Mouse (Mus musculus) midbrain, embryonic 10.5 days (tissue): Measurements from ENCODE around the gene Gm17304. TPM values are rescaled to one million over a fixed set of nuclear protein-coding genes. Genes with fewer than 3 reads are reported as not detected.
A peak's percentile ranks its signal among the peaks of the same experiment; 100 is the strongest.

Experiments
- DNase-seq: peaks from one replicate; pipeline ENCODE4 v3.0.0-alpha.2; 2017; ENCODE audit warnings: low spot score
- H3K27ac ChIP-seq: fragments of 300-500 bp; sonication (generic); replicated peaks from 2 replicates; pipeline ENCODE4 v1.5.1; 2016; ENCODE audit warnings: mild to moderate bottlenecking
- H3K27me3 ChIP-seq: fragments of 300-500 bp; sonication (generic); 2 replicates; pipeline ENCODE4 v1.6.1; 2016; ENCODE audit warnings: low read depth, mild to moderate bottlenecking; ENCODE audit not compliant: poor library complexity, severe bottlenecking
- H3K36me3 ChIP-seq: fragments of 300-500 bp; sonication (generic); 2 replicates; pipeline ENCODE4 v1.6.1; 2016; ENCODE audit warnings: mild to moderate bottlenecking, moderate library complexity
- H3K4me1 ChIP-seq: fragments of 300-500 bp; sonication (generic); 2 replicates; pipeline ENCODE4 v1.6.1; 2016
- H3K4me3 ChIP-seq: fragments of 300-500 bp; sonication (generic); 2 replicates; pipeline ENCODE4 v1.5.1; 2016; ENCODE audit warnings: mild to moderate bottlenecking, moderate library complexity
- H3K9me3 ChIP-seq: fragments of 300-500 bp; sonication (generic); replicated peaks from 2 replicates; pipeline ENCODE4 v1.6.1; 2016; ENCODE audit warnings: mild to moderate bottlenecking
- WGBS: fragments of 180-500 bp; shearing (Covaris S2); methylation state at CpG from one replicate; pipeline ENCODE4 v1.1.7; 2016; 5-methylcytosine and 5-hydroxymethylcytosine counted together
- polyA plus RNA-seq: library from polyadenylated mRNA; unstranded; fragments of >200 nt; fragmentation: Nextera tagmentation; extraction: Ambion mirVana; gene quantifications from 2 replicates; pipeline ENCODE4 v1.2.1, GENCODE M21; 2016

The Gm17304 gene
- not detected in 2 replicates for polyA plus RNA-seq

DNA sequence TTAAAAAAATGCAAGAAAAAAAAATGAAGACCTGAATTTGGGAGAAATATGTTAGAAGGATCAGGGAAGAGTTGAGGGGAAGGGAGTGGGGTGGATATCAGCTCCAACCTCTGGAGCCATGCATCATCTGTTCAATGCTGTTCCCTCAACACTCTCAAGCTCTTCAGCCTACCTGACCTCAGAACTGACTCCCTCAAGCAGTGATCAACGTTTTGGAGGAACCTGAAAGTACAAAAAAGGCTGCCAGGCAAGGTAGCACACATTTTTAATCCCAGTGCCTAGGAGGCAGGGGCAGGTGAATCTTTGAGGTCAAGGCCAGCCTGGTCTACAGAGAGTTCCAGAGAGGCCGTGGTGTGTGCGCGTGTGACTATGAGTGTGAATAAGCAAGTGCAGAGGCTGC, at the start of gene Gm17304:
Gm17304 (plus strand) TSS at position 301 of the 400 bp plus-strand sequence.
- Histone ChIP-seq H3K27me3 (no peaks in the 10 kb centered on the region), H3K4me1 (no peaks in the 10 kb centered on the region), H3K36me3 (peaks cover 41% of the 10 kb centered on the region), H3K9me3 (no peaks in the 10 kb centered on the region), H3K4me3 (no peak within 1 kb of the TSS), H3K27ac (no peak within 1 kb of the TSS)
- DNase-seq: no peak
- 97% methylated on average over 4 of the region's 4 CpGs for whole genome bisulfite sequencing

DNA sequence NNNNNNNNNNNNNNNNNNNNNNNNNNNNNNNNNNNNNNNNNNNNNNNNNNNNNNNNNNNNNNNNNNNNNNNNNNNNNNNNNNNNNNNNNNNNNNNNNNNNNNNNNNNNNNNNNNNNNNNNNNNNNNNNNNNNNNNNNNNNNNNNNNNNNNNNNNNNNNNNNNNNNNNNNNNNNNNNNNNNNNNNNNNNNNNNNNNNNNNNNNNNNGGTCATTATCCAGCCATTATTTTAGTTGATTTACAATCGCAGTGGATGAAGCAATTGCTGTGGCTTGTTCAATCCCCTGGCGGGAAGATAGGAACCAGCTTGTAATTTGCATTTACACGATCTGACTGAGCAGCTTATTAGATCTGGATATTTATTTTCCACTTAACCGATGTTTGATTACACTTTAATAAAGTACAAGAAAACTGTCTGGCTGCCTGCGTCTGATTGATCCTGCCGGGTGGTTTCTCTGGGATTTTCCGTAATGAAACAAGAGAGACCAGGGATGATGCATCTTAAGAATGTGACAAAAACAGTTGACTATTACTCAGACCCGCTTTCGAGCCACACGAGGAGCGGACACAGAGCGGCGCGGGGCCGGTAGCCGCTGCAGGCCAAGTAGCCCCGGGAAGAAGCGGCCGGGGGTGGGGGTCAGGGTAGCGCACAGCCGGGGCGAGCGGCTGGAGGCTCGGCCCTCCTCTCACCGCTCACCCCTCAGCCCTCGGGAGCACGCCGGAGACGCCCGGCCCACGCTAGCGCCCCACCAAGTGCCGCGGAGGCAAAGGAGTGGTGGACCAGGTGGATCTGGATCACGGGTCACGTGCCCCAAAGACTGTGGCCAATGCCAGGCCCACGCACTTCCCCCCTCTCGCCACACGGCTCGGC, 48.0 kb upstream of the Gm17304 start:
- Histone ChIP-seq H3K4me3 (peak overlapping the region; percentile 51), H3K27ac (peak overlapping the region; percentile 75), H3K4me1 (peaks cover 60% of the 10 kb centered on the region), H3K36me3 (no peaks in the 10 kb centered on the region), H3K27me3 (peaks cover 96% of the 10 kb centered on the region), H3K9me3 (no peaks in the 10 kb centered on the region)
- 7% methylated on average over 40 of the region's 40 CpGs for WGBS
- peak; percentile 46 for DNase-seq

DNA sequence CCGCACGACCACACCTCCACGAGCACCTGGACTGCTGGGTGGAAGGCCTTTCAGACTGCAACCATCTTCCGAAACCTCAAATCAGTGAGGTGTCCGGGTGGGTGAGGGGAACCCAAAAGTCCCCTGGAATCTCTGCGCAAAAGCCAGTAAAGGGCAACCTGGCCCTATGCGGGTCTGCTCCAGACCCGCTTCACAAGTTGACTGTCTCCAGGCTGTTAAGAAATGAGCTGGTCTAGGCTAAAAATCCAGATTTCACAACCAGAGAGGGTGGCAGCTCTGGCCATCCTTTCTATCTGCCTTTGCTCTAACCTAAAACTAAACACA, 47.4 kb upstream of the Gm17304 start:
- no peak for DNase-seq
- WGBS: 14% methylated on average over 8 of the region's 8 CpGs
- peak overlapping the region; percentile 75 for H3K27ac ChIP-seq
- peaks cover 66% of the 10 kb centered on the region for H3K4me1 ChIP-seq
- peak overlapping the region; percentile 51 for H3K4me3 ChIP-seq
- peaks cover 100% of the 10 kb centered on the region for H3K27me3 ChIP-seq
- no peaks in the 10 kb centered on the region for H3K9me3 ChIP-seq
- no peaks in the 10 kb centered on the region for H3K36me3 ChIP-seq

DNA sequence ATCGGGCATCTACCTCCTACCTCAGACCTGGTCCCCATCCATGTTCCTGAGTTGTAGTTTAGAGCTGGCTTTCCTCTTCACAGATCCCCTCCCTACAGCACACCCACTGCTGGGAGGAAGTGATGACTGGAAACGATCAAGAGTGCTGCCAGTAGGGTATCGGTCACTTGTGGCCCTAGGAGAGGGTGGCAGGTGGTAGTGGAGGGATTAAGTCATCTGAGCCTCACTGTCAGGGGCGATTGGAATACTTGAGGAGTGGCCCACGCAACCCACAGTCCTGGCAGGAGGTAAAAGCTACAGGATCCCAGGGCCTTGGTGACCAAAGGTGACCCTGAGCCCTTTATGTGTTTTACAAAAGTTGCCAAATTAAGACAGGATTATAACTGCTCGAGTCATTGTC, 42.9 kb upstream of the Gm17304 start:
- Histone ChIP-seq H3K4me1 (peaks cover 40% of the 10 kb centered on the region), H3K27me3 (peaks cover 99% of the 10 kb centered on the region), H3K36me3 (no peaks in the 10 kb centered on the region), H3K27ac (0 out of 2 replicates have a peak overlapping the region, but pooled peaks have one; percentile 33), H3K4me3 (no peak overlapping the region), H3K9me3 (no peaks in the 10 kb centered on the region)
- 23% methylated on average over 6 of the region's 6 CpGs for WGBS
- peak; percentile 31 for DNase-seq

DNA sequence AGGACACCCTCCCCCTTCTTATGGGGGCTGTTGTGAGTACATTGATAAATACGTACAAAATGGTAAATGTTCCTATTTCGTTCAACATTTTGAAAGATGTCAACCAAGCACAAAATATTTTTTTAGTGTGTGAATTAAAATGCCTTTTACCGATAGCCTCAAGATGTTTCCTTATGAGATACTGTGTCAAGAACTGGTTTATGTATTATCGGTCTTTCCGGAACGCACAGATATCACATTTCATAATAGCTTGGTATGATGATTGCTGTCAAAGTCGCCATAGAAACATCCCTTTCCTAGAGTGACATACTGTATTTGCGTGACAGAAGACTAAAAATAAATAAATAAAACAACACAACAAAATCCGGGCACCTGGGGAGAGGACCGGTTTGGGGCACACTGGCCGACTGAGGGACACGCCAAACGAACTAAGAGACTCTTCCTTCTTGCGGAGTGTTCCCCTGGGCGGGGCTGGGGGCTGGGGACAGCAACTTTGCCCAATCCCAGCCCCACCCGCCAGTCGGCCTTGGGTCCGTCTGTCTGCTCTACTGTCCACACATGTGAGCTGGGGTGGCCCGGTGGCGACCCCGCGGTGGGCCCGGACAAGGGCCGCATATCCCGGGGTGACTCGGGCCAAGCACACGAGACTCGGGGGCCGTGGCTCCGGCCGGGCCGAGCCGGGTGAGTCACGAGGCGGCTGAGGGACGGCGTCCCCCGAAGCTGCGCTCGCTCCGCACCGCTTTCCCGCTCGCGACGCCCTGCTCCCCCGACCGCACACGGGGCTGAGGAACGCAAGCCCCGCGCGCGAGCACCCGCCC, 34.9 kb upstream of the Gm17304 start:
- peaks cover 21% of the 10 kb centered on the region for H3K4me1 ChIP-seq
- WGBS: 6% methylated on average over 55 of the region's 55 CpGs
- H3K4me3 ChIP-seq: peak overlapping the region; percentile 70
- H3K36me3 ChIP-seq: no peaks in the 10 kb centered on the region
- H3K9me3 ChIP-seq: no peaks in the 10 kb centered on the region
- H3K27ac ChIP-seq: peak overlapping the region; percentile 88
- peaks cover 75% of the 10 kb centered on the region for H3K27me3 ChIP-seq
- no peak for DNase-seq

DNA sequence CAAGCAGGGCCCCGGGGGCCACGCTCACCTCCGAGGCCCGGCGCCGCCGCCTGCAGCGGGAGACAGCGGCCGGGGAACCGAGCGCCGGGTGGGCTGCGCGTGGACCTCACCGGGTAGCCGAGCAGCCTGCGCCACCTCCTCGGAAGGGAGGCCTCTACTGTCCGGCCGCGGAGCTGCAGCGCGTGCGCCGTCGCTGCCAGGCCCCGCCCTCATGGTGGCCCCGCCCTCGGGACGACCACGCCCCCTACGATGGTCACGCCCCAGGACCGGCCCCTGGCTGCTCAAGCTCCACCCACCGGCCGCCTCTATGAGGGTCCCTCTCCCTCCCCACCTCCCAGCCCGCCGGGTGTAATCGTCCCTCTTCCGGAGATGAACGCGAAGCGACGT, 34.3 kb upstream of the Gm17304 start:
- H3K36me3 ChIP-seq: no peaks in the 10 kb centered on the region
- peak; percentile 93 for DNase-seq
- peaks cover 21% of the 10 kb centered on the region for H3K4me1 ChIP-seq
- H3K9me3 ChIP-seq: no peaks in the 10 kb centered on the region
- H3K27ac ChIP-seq: peak overlapping the region; percentile 88
- under 1% methylated on average over 45 of the region's 45 CpGs for whole genome bisulfite sequencing
- H3K4me3 ChIP-seq: peak overlapping the region; percentile 70
- peaks cover 75% of the 10 kb centered on the region for H3K27me3 ChIP-seq

DNA sequence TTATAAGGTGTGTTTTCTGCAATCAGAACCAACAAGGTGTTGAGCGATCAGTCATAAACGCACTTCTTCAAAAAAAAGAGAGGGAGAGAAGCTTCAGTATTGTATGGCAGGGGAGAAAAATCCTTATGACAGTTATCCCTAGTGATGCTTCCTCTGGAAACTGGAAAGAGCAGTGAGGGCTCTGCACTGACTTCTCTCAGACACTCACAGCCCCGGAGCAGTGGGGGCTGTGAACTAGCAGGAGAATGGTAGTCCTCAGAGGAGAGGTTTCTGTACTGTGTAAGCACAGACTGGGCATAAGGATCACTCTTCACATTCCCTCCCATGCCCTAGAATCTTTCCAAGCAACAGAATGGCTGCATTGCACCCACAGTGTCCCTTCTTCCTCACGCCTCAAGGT, 33.8 kb upstream of the Gm17304 start:
- H3K9me3 ChIP-seq: no peaks in the 10 kb centered on the region
- H3K4me1 ChIP-seq: peaks cover 21% of the 10 kb centered on the region
- 21% methylated on average over 4 of the region's 4 CpGs for WGBS
- no peak for DNase-seq
- H3K27me3 ChIP-seq: peaks cover 75% of the 10 kb centered on the region
- peak overlapping the region; percentile 70; the same call in 1 of the 2 replicates for H3K4me3 ChIP-seq
- H3K27ac ChIP-seq: no peak overlapping the region
- no peaks in the 10 kb centered on the region for H3K36me3 ChIP-seq

DNA sequence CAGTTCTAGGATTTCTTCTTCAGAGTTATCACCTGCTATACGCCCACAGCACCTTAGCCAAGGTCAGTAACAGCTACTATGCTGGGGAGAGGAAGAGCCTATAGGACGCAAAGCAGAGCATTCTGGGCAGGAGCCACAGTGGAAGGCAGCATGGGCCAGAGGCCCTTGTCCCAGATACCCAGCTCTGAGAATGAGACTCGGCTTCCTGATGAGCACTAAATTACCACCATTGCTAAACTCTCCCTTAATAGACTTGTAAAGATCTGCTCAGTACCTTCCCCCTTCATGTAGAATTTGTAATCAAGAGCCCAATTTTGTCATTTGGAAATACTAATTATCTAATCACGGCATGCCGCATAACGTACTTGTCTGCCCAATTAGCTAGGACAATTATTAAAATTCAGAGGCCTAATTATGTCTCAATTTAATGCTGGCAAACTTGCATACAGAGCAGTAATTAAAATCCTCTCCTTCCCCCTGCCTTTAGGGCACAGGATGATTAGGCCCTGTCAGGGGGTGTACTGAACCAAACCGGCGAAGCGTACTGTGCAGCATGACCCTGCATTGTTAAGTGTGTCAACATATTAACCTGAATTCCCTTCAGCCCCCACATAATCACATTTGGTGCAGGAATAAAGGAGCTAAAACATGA, 31.5 kb upstream of the Gm17304 start:
- H3K27me3 ChIP-seq: peaks cover 58% of the 10 kb centered on the region
- peaks cover 21% of the 10 kb centered on the region for H3K4me1 ChIP-seq
- H3K27ac ChIP-seq: no peak overlapping the region
- H3K36me3 ChIP-seq: no peaks in the 10 kb centered on the region
- H3K4me3 ChIP-seq: no peak overlapping the region
- WGBS: 63% methylated on average over 9 of the region's 9 CpGs
- DNase-seq: no peak
- no peaks in the 10 kb centered on the region for H3K9me3 ChIP-seq

DNA sequence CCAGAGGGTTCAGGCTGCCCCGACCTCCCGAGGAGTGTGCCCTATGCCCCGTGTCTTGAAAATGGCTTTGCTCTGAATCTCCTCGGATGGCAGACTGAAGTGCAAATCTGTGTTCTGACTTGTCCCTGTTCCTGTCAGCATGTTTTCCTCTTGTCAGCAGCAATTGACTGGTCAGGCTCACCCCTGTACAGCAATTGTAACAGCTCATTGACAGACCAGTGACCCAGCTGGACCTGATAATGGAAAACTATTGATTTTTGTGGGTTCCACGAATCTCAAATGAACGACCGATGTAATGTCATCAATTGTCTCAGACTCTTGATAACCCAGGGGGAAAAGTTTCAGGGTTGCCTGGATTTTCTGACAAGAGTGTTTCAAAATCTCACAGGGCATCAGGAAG, 28.0 kb upstream of the Gm17304 start:
- Histone ChIP-seq H3K4me3 (no peak overlapping the region), H3K9me3 (no peaks in the 10 kb centered on the region), H3K27me3 (peaks cover 31% of the 10 kb centered on the region), H3K36me3 (no peaks in the 10 kb centered on the region), H3K4me1 (0 out of 2 replicates have a peak, but pooled peaks cover 7% of the 10 kb centered on the region), H3K27ac (no peak overlapping the region)
- DNase-seq: no peak
- WGBS: 92% methylated on average over 7 of the region's 7 CpGs

DNA sequence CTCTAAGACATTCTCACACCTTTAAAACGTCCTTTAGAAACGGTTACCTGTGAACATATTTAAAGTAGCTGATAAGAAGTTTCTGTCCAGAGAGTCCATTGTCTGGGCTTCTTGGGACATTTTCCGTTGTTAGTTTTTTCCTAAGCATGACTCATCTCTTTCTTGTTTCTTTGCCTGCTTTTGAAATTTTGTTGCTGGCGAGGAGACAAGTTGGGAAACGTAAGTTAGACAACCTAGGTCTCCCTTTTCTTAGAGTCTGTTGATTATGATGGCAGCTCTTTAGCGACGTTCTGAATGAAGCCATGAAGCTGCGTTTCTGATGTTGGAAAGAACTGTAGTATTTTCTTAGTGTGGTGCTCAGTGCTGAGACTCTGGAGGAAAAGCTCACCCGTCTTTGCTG, 19.9 kb upstream of the Gm17304 start:
- Histone ChIP-seq H3K27me3 (no peaks in the 10 kb centered on the region), H3K9me3 (no peaks in the 10 kb centered on the region), H3K36me3 (peaks cover 33% of the 10 kb centered on the region), H3K27ac (no peak overlapping the region), H3K4me1 (no peaks in the 10 kb centered on the region), H3K4me3 (no peak overlapping the region)
- DNase-seq: no peak
- WGBS: 93% methylated on average over 9 of the region's 9 CpGs

DNA sequence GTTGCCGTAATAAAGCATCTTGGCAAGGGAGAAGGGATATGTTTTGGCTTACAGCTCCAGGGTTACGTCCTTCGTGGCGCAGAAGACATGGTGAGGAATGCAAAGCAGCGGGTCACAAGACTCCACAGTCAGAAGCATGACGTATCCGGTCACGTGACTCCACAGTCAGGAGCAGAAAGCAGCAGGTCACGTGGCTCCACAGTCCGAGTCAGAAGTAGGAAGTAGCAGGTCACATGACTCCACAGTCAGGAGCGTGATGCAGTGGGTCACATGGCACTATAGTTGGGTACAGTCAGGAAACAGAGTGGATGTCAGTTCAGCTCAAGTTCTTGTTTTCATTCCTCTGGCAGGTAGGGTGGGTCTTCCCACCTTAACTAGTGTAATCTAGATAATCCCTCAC, 19.2 kb upstream of the Gm17304 start:
- Histone ChIP-seq H3K36me3 (peaks cover 33% of the 10 kb centered on the region), H3K4me3 (no peak overlapping the region), H3K27ac (no peak overlapping the region), H3K4me1 (no peaks in the 10 kb centered on the region), H3K27me3 (no peaks in the 10 kb centered on the region), H3K9me3 (no peaks in the 10 kb centered on the region)
- no peak for DNase-seq
- 93% methylated on average over 11 of the region's 11 CpGs for WGBS

DNA sequence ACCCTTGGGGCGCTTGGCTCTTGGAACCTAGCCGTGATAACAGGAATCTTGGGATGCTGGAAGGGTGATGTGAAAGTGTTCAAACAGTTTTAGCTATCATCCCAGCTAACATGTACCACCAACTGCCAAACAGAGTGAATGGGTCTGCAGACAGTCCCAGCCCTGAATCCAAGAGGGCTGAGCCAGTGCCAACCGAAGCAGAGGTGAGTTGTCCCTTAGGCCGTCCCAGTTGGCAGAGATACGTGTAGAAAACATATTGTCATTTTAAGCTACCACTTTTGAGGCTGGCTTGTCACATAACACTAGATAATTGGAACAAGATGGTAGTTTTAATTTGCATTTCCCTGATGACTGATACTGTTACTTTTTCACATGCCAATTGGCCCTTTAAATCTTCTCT, 18.2 kb upstream of the Gm17304 start:
- Histone ChIP-seq H3K27me3 (no peaks in the 10 kb centered on the region), H3K36me3 (peaks cover 38% of the 10 kb centered on the region), H3K9me3 (no peaks in the 10 kb centered on the region), H3K27ac (no peak overlapping the region), H3K4me1 (no peaks in the 10 kb centered on the region), H3K4me3 (no peak overlapping the region)
- 94% methylated on average over 5 of the region's 5 CpGs for WGBS
- DNase-seq: no peak
